Mouse (Mus musculus): ENCODE results near the gene Fcor. TPM values are rescaled to one million over a fixed set of nuclear protein-coding genes. Genes with fewer than 3 reads are reported as not detected.

Fcor gene
- polyA plus RNA-seq, 1 experiment from 2014 or later, result 9.9 TPM

DNA sequence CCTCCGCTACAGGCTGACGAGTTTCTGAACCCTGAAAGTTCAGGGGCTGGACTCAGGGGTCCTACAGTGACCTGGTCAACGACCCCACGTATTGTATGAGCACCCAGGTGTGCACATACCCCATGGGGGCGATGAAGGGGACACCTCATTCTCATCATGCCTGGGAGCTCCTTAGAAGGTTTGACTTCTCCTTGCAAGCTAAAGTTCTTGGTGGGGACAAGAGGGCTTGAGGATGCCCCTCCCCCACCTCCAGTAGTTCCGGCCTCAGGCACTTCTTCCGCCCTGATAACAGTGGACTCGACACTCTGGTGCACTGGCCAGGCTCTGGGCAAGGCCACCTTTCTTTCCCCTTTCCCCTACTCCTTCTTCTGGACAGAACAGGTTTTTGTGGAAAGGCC, 40.7 kb downstream of the Fcor start:
- Histone ChIP-seq H3K9me3 (no peaks in the 10 kb centered on the region), H3K27me3 (peaks cover 21% of the 10 kb centered on the region; the same call in 1 of the 2 replicates), H3K27ac (no peak overlapping the region), H3K4me3 (peak overlapping the region; percentile 49), H3K4me1 (peaks cover 15% of the 10 kb centered on the region), H3K36me3 (0 out of 2 replicates have a peak, but pooled peaks cover 4% of the 10 kb centered on the region), H3K4me2 (peak overlapping the region; percentile 68), H3K9ac (peak overlapping the region; percentile 26; the same call in 1 of the 2 replicates)
- WGBS, result 17% methylated on average over 8 of the region's 8 CpGs
- ATAC-seq (ENCODE audit: insufficient number of reproducible peaks, low FRiP score, low TSS enrichment, low read depth), result 0 out of 2 replicates have a peak, but pooled peaks have one; percentile 8

DNA sequence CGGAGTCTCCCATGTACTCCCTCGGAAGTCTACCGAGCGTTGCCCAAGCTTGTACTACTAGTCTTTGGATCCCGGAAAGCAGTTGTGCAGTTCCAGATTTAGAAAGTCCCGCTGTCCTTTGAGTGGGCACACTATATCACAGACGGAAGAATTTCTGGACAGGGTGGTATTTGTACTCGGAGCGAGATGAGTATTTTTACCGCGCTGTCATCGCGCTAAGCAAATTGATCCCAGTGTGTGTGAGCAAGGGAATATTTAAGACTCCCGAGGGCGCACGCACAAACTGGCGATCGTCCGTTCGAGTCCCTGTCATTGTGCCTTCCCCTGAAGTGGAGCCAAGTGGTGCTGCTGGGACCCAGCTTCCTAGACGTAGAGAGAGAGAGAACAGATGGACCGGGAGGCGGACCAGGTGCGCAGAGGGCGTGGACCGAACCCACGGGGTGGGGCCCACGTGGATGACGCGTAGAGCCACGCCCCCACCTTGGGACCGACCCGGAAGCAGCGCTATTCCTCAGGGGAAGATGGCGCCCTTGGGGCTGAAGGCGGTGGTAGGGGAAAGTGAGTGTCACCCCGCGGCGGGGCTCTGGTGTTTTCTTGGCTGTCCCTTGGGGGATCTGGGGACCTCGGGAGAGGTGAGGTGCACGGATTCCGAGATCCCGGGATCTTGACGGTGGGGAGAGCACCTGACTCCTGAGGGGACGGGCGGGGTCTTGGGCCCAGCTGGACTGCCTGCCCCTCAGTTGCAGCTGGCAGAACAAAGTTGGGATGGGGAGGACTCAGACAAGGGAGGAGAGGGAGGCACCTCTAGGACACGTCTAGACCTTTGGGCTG, 41.3 kb downstream of the Fcor start, which contains the start of gene Stxbp2:
TSS of gene Stxbp2 (plus strand) at position 309 of the 831 bp plus-strand sequence.
- 6% methylated on average over 47 of the region's 47 CpGs for WGBS
- peak; percentile 75; the same call in 1 of the 2 replicates for ATAC-seq (ENCODE audit: insufficient number of reproducible peaks, low FRiP score, low TSS enrichment, low read depth)
- peak within 1 kb of the TSS; percentile 68 for H3K4me2 ChIP-seq
- H3K36me3 ChIP-seq, result no peaks in the 10 kb centered on the region
- H3K4me3 ChIP-seq, result peak within 1 kb of the TSS; percentile 49
- H3K4me1 ChIP-seq, result peaks cover 15% of the 10 kb centered on the region
- H3K9ac ChIP-seq, result peak within 1 kb of the TSS; percentile 26
- no peaks in the 10 kb centered on the region for H3K9me3 ChIP-seq
- peaks cover 21% of the 10 kb centered on the region; the same call in 1 of the 2 replicates for H3K27me3 ChIP-seq
- no peak within 1 kb of the TSS for H3K27ac ChIP-seq

DNA sequence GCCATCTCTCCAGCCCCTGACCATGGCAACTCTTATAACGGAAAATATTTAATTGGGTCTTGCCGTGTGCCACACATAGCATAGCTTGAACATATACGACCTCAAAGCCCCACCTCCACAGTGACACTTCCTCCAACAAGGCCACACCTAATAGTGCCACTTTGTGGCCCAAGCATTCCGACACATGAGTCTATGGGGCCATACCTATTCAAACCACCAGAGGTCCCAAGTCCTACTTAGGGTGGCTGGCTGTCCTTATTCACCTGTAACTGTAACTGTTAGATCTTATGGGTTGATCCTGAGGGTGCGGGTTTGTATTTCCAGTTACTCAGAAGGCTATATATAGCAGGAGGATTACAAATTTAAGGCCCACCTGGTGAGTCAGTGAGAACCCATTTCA, 44.1 kb downstream of the Fcor start:
- Histone ChIP-seq H3K36me3 (no peaks in the 10 kb centered on the region), H3K27me3 (peaks cover 21% of the 10 kb centered on the region; the same call in 1 of the 2 replicates), H3K4me2 (no peak overlapping the region), H3K4me3 (no peak overlapping the region), H3K9me3 (no peaks in the 10 kb centered on the region), H3K27ac (no peak overlapping the region), H3K4me1 (peaks cover 15% of the 10 kb centered on the region), H3K9ac (no peak overlapping the region)
- WGBS, result 23% methylated on average over 5 of the region's 5 CpGs
- no peak for ATAC-seq (ENCODE audit: insufficient number of reproducible peaks, low FRiP score, low TSS enrichment, low read depth)

DNA sequence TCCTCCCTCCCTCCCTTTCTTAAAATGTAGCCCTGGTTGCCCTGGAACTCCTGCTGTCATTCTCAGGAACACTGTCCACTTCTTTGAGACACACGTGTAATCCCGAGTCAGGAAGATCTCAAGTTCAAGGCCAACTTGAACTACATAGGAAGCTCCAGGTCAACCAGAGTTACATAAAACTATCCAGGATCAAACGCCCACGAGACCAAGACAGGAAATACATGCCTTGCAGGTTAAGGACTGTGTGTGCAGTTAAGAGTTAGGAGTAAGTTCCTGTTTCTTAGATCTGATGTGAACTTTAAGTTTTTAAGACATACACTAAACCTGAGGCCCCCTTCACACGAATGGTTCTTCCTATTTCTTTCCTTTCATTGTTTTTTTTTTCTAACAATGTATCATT, 45.2 kb downstream of the Fcor start:
- no peak for ATAC-seq (ENCODE audit: insufficient number of reproducible peaks, low FRiP score, low TSS enrichment, low read depth)
- H3K9me3 ChIP-seq, result no peaks in the 10 kb centered on the region
- no peak overlapping the region for H3K4me2 ChIP-seq
- H3K4me3 ChIP-seq, result no peak overlapping the region
- peaks cover 19% of the 10 kb centered on the region for H3K4me1 ChIP-seq
- H3K27ac ChIP-seq, result no peak overlapping the region
- 57% methylated on average over 5 of the region's 5 CpGs for whole genome bisulfite sequencing
- no peaks in the 10 kb centered on the region for H3K36me3 ChIP-seq
- no peak overlapping the region for H3K9ac ChIP-seq
- H3K27me3 ChIP-seq, result peaks cover 21% of the 10 kb centered on the region; the same call in 1 of the 2 replicates

DNA sequence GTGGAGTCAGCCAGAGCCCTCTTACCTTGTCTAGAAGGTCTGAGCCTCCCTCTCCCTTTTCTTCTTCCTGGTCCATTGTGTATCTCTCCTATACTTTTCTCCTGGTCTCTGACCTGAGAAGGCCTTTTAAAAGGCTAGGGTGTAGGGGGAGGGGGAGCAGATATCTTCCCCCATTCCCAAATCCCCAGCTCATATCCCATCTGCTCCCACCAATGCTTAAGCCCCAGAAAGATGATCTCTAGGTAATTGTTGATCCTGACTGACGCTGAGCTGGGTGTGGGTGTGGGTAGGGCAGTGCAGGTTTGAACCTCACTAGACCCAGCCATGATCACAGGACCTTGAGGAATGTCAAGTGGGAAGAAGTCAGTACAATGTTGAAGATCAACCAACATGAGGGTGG, 46.7 kb downstream of the Fcor start, which contains the start of gene Pcp2:
TSS of gene Pcp2 (minus strand) at position 101 of the 400 bp plus-strand sequence.
- no peak for ATAC-seq (ENCODE audit: insufficient number of reproducible peaks, low FRiP score, low TSS enrichment, low read depth)
- no peaks in the 10 kb centered on the region for H3K9me3 ChIP-seq
- H3K36me3 ChIP-seq, result no peaks in the 10 kb centered on the region
- H3K4me3 ChIP-seq, result no peak within 1 kb of the TSS
- peaks cover 10% of the 10 kb centered on the region for H3K4me1 ChIP-seq
- H3K4me2 ChIP-seq, result no peak within 1 kb of the TSS
- H3K27ac ChIP-seq, result no peak within 1 kb of the TSS
- no peak within 1 kb of the TSS for H3K9ac ChIP-seq
- H3K27me3 ChIP-seq, result peaks cover 13% of the 10 kb centered on the region; the same call in 1 of the 2 replicates
- WGBS, result 64% methylated on average over 1 of the region's 1 CpGs

DNA sequence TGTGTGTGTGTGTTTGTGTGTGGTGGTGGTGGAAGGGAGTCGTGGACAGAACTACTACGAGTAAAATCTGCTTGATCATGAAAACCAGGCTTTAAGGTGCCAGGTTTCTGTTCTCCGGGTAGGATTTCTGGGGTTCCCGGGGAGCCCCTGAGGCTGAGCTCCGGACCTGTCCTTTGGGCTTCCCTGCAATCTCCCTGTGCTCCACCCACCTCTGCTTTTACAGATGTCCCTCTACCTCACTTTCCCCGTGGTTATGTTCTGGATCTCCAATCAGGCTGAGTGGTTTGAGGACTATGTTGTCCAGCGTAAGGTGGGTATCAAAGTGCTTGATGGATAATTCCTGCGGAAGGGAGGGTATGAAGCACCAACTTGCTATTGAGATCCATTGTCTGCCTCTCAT, 50.0 kb downstream of the Fcor start:
- peaks cover 18% of the 10 kb centered on the region for H3K36me3 ChIP-seq
- no peak overlapping the region for H3K27ac ChIP-seq
- WGBS, result 75% methylated on average over 8 of the region's 8 CpGs
- H3K4me1 ChIP-seq, result peaks cover 21% of the 10 kb centered on the region
- no peaks in the 10 kb centered on the region for H3K27me3 ChIP-seq
- no peak overlapping the region; the same call in 1 of the 2 replicates for H3K9ac ChIP-seq
- H3K9me3 ChIP-seq, result no peaks in the 10 kb centered on the region
- no peak for ATAC-seq (ENCODE audit: insufficient number of reproducible peaks, low FRiP score, low TSS enrichment, low read depth)
- peak overlapping the region; percentile 72 for H3K4me3 ChIP-seq
- H3K4me2 ChIP-seq, result peak overlapping the region; percentile 57

DNA sequence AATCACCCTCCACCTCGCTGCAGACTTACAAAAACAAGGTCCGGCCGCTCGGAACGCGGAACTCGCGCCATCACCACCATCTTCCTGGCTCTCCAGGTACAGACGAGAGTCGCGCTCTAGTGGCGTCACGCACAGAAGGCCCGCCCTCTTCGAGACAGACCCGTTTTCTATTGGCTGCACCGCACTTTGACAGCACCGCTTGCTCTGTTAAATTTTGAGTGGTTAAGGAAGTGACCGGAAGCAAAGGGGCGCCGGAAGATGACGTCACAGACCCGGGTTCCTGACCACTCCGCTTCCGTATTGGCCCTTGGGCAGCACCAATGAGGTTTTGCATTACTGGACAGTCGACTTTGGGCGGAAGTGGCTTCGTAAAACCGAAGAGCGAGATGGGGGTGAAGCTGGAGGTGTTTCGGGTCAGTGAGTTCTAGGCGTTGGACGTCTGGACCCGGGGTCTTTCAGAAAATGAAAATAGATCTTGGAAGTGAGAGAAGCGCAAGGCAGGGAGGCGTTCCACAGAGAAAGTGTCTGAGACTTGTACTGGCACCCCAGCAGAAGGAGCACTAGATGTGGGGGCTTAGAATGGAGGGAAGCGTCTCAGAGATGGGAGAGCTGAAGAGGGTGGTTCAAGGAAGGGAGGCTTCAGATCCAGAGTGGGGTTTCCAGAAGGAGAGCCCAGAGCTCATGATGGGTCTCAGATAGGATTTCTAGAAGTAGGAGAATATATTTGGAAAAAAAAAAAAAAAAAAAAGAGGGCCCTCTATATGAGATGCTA, 50.8 kb downstream of the Fcor start, which contains the start of the genes Xab2 and Pet100:
TSS of gene Xab2 (minus strand) at position 118 of the 772 bp plus-strand sequence.
TSS of gene Pet100 (plus strand) at position 350 of the 772 bp plus-strand sequence.
- Histone ChIP-seq H3K4me1 (peaks cover 21% of the 10 kb centered on the region), H3K27me3 (no peaks in the 10 kb centered on the region), H3K36me3 (peaks cover 23% of the 10 kb centered on the region), H3K27ac (no peak within 1 kb of the TSS), H3K4me2 (peak within 1 kb of the TSS; percentile 73), H3K9me3 (no peaks in the 10 kb centered on the region), H3K9ac (peak within 1 kb of the TSS; percentile 70), H3K4me3 (peak within 1 kb of the TSS; percentile 72)
- WGBS, result under 1% methylated on average over 37 of the region's 37 CpGs
- peak; percentile 98 for ATAC-seq (ENCODE audit: insufficient number of reproducible peaks, low FRiP score, low TSS enrichment, low read depth)

Other genes starting within 250 kb of the Fcor start
- 5.6 and 6.2 TPM in 2 replicates for gene Pex11g, start 204.7 kb downstream of the Fcor start, polyA plus RNA-seq (2015; fragmentation: Nextera tagmentation; extraction: Ambion mirVana)
- gene Tex45, start 201.5 kb downstream of the Fcor start, polyA plus RNA-seq (2015; fragmentation: Nextera tagmentation; extraction: Ambion mirVana), result not detected in 2 replicates
- gene Zfp358, start 179.2 kb downstream of the Fcor start, polyA plus RNA-seq (2015; fragmentation: Nextera tagmentation; extraction: Ambion mirVana), result 43.7 and 45.9 TPM in 2 replicates
- gene Mcoln1, start 171.9 kb downstream of the Fcor start, polyA plus RNA-seq (2015; fragmentation: Nextera tagmentation; extraction: Ambion mirVana), result 50.8 and 53.3 TPM in 2 replicates
- 21.8 and 23.5 TPM in 2 replicates for gene Pnpla6, start 157.0 kb downstream of the Fcor start, polyA plus RNA-seq (2015; fragmentation: Nextera tagmentation; extraction: Ambion mirVana)
- gene C330021F23Rik, start 104.4 kb downstream of the Fcor start, polyA plus RNA-seq (2015; fragmentation: Nextera tagmentation; extraction: Ambion mirVana), result 0.26 and 0.47 TPM in 2 replicates
- gene Camsap3, start 85.1 kb downstream of the Fcor start, polyA plus RNA-seq (2015; fragmentation: Nextera tagmentation; extraction: Ambion mirVana), result 11.4 and 11.6 TPM in 2 replicates
- 50.1 and 52.3 TPM in 2 replicates for gene Xab2, start 51.0 kb downstream of the Fcor start, polyA plus RNA-seq (2015; fragmentation: Nextera tagmentation; extraction: Ambion mirVana)
- 94.9 and 112 TPM in 2 replicates for gene Pet100, start 50.8 kb downstream of the Fcor start, polyA plus RNA-seq (2015; fragmentation: Nextera tagmentation; extraction: Ambion mirVana)
- 0.12 TPM in 1 of 2 replicates, not detected in the other for gene Pcp2, start 46.8 kb downstream of the Fcor start, polyA plus RNA-seq (2015; fragmentation: Nextera tagmentation; extraction: Ambion mirVana)
- gene Stxbp2, start 41.4 kb downstream of the Fcor start, polyA plus RNA-seq (2015; fragmentation: Nextera tagmentation; extraction: Ambion mirVana), result 42.5 and 43.0 TPM in 2 replicates
- gene Retn, start 16.6 kb downstream of the Fcor start, polyA plus RNA-seq (2015; fragmentation: Nextera tagmentation; extraction: Ambion mirVana), result not detected in 2 replicates
- gene Mcemp1, start 6.6 kb downstream of the Fcor start, polyA plus RNA-seq (2015; fragmentation: Nextera tagmentation; extraction: Ambion mirVana), result 0.51 and 1.1 TPM in 2 replicates
- 37.7 and 39.0 TPM in 2 replicates for gene Trappc5, start 3.9 kb upstream of the Fcor start, polyA plus RNA-seq (2015; fragmentation: Nextera tagmentation; extraction: Ambion mirVana)
- 0.17 and 0.33 TPM in 2 replicates for gene Fcer2a, start 21.8 kb upstream of the Fcor start, polyA plus RNA-seq (2015; fragmentation: Nextera tagmentation; extraction: Ambion mirVana)
- not detected in 2 replicates for gene Clec4g, start 48.3 kb upstream of the Fcor start, polyA plus RNA-seq (2015; fragmentation: Nextera tagmentation; extraction: Ambion mirVana)
- 0.52 and 0.77 TPM in 2 replicates for gene Cd209a, start 76.6 kb upstream of the Fcor start, polyA plus RNA-seq (2015; fragmentation: Nextera tagmentation; extraction: Ambion mirVana)
- gene Cd209e, start 181.9 kb upstream of the Fcor start, polyA plus RNA-seq (2015; fragmentation: Nextera tagmentation; extraction: Ambion mirVana), result not detected in 2 replicates
- not detected in 2 replicates for gene Cd209d, start 206.2 kb upstream of the Fcor start, polyA plus RNA-seq (2015; fragmentation: Nextera tagmentation; extraction: Ambion mirVana)